In the genomic region with DNA sequence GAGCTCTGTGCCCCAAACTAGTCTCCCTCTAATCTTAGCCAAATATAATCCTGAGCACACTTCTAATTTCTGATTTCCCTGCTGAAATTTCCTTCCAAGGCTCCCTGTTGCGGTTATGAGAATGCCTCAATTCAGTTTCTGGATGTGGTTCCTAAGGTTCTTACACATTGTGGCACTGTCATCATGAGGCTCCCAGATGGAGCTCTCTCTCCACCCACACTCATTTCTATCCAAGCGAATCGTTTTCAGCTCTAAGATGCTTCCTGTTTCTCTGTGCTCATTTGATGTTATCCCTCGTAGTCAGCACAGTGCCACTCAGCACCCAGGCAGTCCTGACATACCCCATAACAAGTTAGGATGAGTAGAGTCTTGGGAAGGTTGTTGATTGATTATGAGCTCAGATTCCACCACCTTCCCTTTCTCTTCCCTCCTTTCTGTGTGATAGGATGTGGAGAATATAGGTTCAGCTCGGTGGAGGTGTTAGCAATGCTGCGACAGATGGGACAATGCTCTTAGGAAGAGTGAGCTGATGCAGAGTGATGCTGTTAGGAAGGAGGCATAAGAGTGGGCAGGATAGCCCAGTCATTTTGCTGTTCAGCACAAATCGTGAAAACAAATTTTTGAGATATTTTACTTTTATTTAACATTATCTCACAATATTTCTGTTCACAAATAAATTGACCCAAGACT, we compare ENCODE assay signal across 22 mouse cellular contexts.
DNase-seq lines count a peak whose midpoint lies in the region; TF ChIP-seq lines count a peak whose summit lies in the region.
"Had no signal": no experiment of that assay in that cellular context is flagged by ENCODE, and none has a peak within 500 bp of the region (broad histone marks: within the 10 kb centered on the region; RNA-seq: fewer than 3 reads in every experiment).

No protein-coding gene starts in this region.

- peaks cover 0 to 8% of the 10 kb centered on the region in 2 experiments; a peak in 1 of 4 replicates for H3K4me1 ChIP-seq in CH12.LX (ENCODE audit: control insufficient read depth in 1 of 2, insufficient read depth in 2 of 2)
- H3K4me1 ChIP-seq in hindbrain, embryonic 10.5 days (replicated peaks) = no peaks in the 10 kb centered on the region
- H3K4me1 ChIP-seq: embryonic facial prominence, embryonic 13.5 days; forebrain, embryonic 12.5 days; hindbrain, embryonic 13.5 days; liver, embryonic 13.5 days; midbrain, embryonic 13.5 days; neural tube, embryonic 12.5 days had no signal

- WGBS in hindbrain, embryonic 10.5 days = 84% methylated on average over 7 of the region's 7 CpGs

- TF ChIP-seq EP300 in CH12.LX (IDR thresholded peaks at IDR 0.05; ENCODE audit: low read length) = no peak

- TF ChIP-seq CTCF in CH12.LX (conservative IDR thresholded peaks at IDR 0.05 in 1 of 2, IDR thresholded peaks at IDR 0.05 in 1 of 2; ENCODE audit: low read depth in 2 of 2, low read length in 2 of 2) = peak in 1 of 2 experiments; percentile 26; a peak in 1 of 4 replicates

- in situ Hi-C loops in CH12.LX (cut with MboI; ENCODE audit: low pct_ligation_motif_present, low pct_unique_long_range_greater_than_20kb, low sequenced_read_pairs) = no loop called here

- no peaks in the 10 kb centered on the region for H3K36me3 ChIP-seq in CH12.LX (replicated peaks in 1 of 2; ENCODE audit: control insufficient read depth in 1 of 2, insufficient read depth in 1 of 2, low read length in 1 of 2)
- H3K36me3 ChIP-seq in hindbrain, embryonic 10.5 days = no peaks in the 10 kb centered on the region
- H3K36me3 ChIP-seq: embryonic facial prominence, embryonic 13.5 days; forebrain, embryonic 12.5 days; hindbrain, embryonic 13.5 days; liver, embryonic 13.5 days; midbrain, embryonic 13.5 days; neural tube, embryonic 12.5 days had no signal

- no peak overlapping the region for H3K9ac ChIP-seq in CH12.LX (ENCODE audit: insufficient read depth, low read depth)
- H3K9ac ChIP-seq: embryonic facial prominence, embryonic 13.5 days; forebrain, embryonic 12.5 days; hindbrain, embryonic 13.5 days; liver, embryonic 13.5 days; lung, embryonic 14.5 days; midbrain, embryonic 13.5 days; neural tube, embryonic 12.5 days had no signal

- H3K4me2 ChIP-seq in CH12.LX (ENCODE audit: insufficient read depth, low read depth, poor library complexity, severe bottlenecking) = no peak overlapping the region
- H3K4me2 ChIP-seq: embryonic facial prominence, embryonic 13.5 days; forebrain, embryonic 12.5 days; hindbrain, embryonic 13.5 days; liver, embryonic 13.5 days; lung, embryonic 14.5 days; midbrain, embryonic 13.5 days; neural tube, embryonic 12.5 days had no signal

- H3K27me3 ChIP-seq in CH12.LX (replicated peaks) = no peaks in the 10 kb centered on the region
- H3K27me3 ChIP-seq in hindbrain, embryonic 10.5 days (ENCODE audit: insufficient read depth, poor library complexity, severe bottlenecking) = no peaks in the 10 kb centered on the region
- H3K27me3 ChIP-seq: embryonic facial prominence, embryonic 13.5 days; forebrain, embryonic 12.5 days; hindbrain, embryonic 13.5 days; liver, embryonic 13.5 days; midbrain, embryonic 13.5 days; neural tube, embryonic 12.5 days had no signal

- H3K27ac ChIP-seq in CH12.LX (ENCODE audit: insufficient read depth, low read depth) = no peak overlapping the region
- no peak overlapping the region for H3K27ac ChIP-seq in hindbrain, embryonic 10.5 days
- H3K27ac ChIP-seq: embryonic facial prominence, embryonic 13.5 days; forebrain, embryonic 12.5 days; hindbrain, embryonic 13.5 days; liver, embryonic 13.5 days; midbrain, embryonic 13.5 days; neural tube, embryonic 12.5 days; stomach, postnatal 0 days had no signal

- no peaks in the 10 kb centered on the region for H3K79me2 ChIP-seq in CH12.LX (replicated peaks; ENCODE audit: control insufficient read depth, extremely low read depth, insufficient read depth, poor library complexity, severe bottlenecking)

- peak; percentile 45 for TF ChIP-seq RAD21 in CH12.LX (IDR thresholded peaks at IDR 0.05; ENCODE audit: low read depth, low read length)

- no peak overlapping the region for H3K4me3 ChIP-seq in CH12.LX (replicated peaks in 1 of 3; ENCODE audit: low read depth in 2 of 3, low read length in 2 of 3, poor library complexity in 1 of 3)
- H3K4me3 ChIP-seq in hindbrain, embryonic 10.5 days = no peak overlapping the region
- H3K4me3 ChIP-seq: embryonic facial prominence, embryonic 13.5 days; erythroblast, embryonic 14.5 days; forebrain, embryonic 12.5 days; hindbrain, embryonic 13.5 days; liver, embryonic 13.5 days; midbrain, embryonic 13.5 days; neural tube, embryonic 12.5 days had no signal

- dilution Hi-C loops in CH12.LX (cut with MboI; ENCODE audit: extremely low pct_ligation_motif_present, extremely low pct_unique_long_range_greater_than_20kb, low sequenced_read_pairs) = no loop called here

- no peaks in the 10 kb centered on the region for H3K9me3 ChIP-seq in CH12.LX (replicated peaks; ENCODE audit: low read length)
- H3K9me3 ChIP-seq in hindbrain, embryonic 10.5 days = no peaks in the 10 kb centered on the region
- H3K9me3 ChIP-seq: embryonic facial prominence, embryonic 13.5 days; forebrain, embryonic 12.5 days; hindbrain, embryonic 13.5 days; liver, embryonic 13.5 days; midbrain, embryonic 13.5 days; neural tube, embryonic 12.5 days had no signal

- peak; percentile 16 for DNase-seq in layer of hippocampus, adult 11-12 months (ENCODE audit: low spot score)
- no peak for DNase-seq in layer of hippocampus, postnatal 25 days (ENCODE audit: extremely low spot score in 1 of 2, low spot score in 1 of 2)
- DNase-seq in CH12.LX (ENCODE audit: extremely low read depth) = peak; percentile 25
- peak; percentile 22 to 24 for DNase-seq in layer of hippocampus, adult 8-10 months (ENCODE audit: low spot score in 2 of 2)
- DNase-seq in left cerebral cortex, adult 9 months (ENCODE audit: low spot score in 2 of 2) = peak; percentile 5 to 20
- no peak for DNase-seq in hindbrain, embryonic 10.5 days (ENCODE audit: low spot score)
- no peak for DNase-seq in adrenal gland, adult 8-10 months
- no peak for DNase-seq in embryo, embryonic 9.5 days (ENCODE audit: extremely low spot score)
- DNase-seq: cerebellum, adult 2 months; cerebellum, postnatal 25 days; gastrocnemius, postnatal 14 days; heart, adult 11 months; kidney, adult 18-20 months; liver, embryonic 13.5 days; lung, embryonic 14.5 days had no signal

- no peak for TF ChIP-seq POLR2A in CH12.LX (IDR thresholded peaks at IDR 0.05; ENCODE audit: low read depth, low read length)

TF ChIP-seq in CH12.LX, 34 proteins besides CTCF, POLR2A, EP300 and RAD21:
- TF ChIP-seq ZNF384 (IDR thresholded peaks at IDR 0.05; ENCODE audit: low read depth, low read length) = no peak
- TF ChIP-seq MAFK (IDR thresholded peaks at IDR 0.05; ENCODE audit: insufficient replicate concordance, low read length) = no peak
- TF ChIP-seq RCOR1 (conservative IDR thresholded peaks at IDR 0.05; ENCODE audit: low read depth, low read length) = no peak
- TF ChIP-seq NELFE (IDR thresholded peaks at IDR 0.05; ENCODE audit: low read depth, low read length) = no peak
- no peak for TF ChIP-seq MAX (IDR thresholded peaks at IDR 0.05; ENCODE audit: low read length)
- TF ChIP-seq SMC3 (IDR thresholded peaks at IDR 0.05; ENCODE audit: low read depth, low read length) = peak; percentile 42

Comparison
In these comparisons a context has a peak if more than half of its experiments do, and no peak if none do; other contexts are left out.
1. DNase-seq: peak in layer of hippocampus, adult 11-12 months (single experiment), CH12.LX (single experiment), layer of hippocampus, adult 8-10 months (2 of 2) and left cerebral cortex, adult 9 months (2 of 2); none in layer of hippocampus, postnatal 25 days (0 of 2), hindbrain, embryonic 10.5 days (single experiment), adrenal gland, adult 8-10 months (single experiment) and embryo, embryonic 9.5 days (single experiment).